Mouse (Mus musculus): Measurements from ENCODE around the gene Pkhd1.
"Not testable (repeated sequence)": the region's sequence is repeated elsewhere in the genome, so short reads cannot be mapped to it uniquely, and the experiment has no call there.

The Pkhd1 gene

DNA sequence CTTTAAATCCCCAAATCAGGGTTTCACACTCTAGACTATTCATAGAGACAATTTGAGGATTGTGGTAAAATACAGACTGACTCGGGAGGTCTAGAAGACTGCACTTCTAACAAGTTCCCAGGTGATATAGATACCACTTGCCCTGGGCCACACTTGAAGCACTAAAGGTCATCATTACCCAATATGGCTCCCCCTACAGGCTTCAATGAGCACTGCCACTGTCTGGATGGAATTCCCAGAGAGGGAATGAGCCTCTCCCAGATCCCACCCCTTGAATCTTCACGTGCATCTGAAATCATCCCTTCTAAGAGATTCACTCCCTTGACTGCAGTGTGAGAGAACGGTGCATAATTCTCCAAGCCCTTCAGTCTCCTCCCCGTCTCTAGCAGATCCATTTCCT lies 73.3 kb downstream of the Pkhd1 start:
- in situ Hi-C loops (cut with MboI; ENCODE audit: low pct_unique_long_range_greater_than_20kb in 1 of 2, low sequenced_read_pairs in 2 of 2, unreplicated experiment in 1 of 2), result no loop called here

DNA sequence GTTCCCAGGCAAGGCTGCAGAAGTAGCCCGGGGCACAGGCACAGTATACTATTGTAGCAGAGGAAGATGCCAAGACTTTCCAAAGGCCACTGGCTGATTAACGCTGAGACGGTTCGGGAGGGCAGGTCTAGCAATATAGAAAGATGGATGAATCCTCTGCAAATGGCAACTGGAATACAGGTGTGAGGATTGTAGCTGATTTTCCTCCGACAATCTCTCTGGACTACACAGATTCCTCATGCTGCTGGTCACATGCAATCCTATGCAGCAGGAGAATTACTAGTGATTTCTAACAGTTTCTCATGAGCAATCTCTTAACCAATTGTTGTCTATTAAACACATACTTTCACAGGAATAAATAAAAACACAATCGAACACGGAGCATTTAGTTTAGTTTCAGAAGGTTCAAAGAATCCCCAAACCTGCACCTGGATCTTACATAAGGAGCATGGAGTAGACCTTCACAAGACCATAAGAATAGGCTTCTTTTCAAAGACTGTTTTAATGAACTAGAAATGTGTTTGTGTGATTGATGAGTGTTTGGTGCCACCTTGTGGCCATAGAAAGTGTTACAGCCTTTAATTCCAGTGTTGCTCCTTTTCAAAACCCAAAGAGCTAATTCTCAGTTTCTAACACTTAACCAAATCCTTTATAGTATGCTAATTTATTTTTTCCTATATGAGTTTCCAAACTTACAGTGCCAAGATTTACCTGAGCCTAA lies 104.3 kb downstream of the Pkhd1 start:
- in situ Hi-C loops (cut with MboI; ENCODE audit: low pct_unique_long_range_greater_than_20kb in 1 of 2, low sequenced_read_pairs in 2 of 2, unreplicated experiment in 1 of 2), result loop anchor here (25.0 kb wide), 1 partner anchor 201 kb away; no protein-coding TSS in a partner anchor

DNA sequence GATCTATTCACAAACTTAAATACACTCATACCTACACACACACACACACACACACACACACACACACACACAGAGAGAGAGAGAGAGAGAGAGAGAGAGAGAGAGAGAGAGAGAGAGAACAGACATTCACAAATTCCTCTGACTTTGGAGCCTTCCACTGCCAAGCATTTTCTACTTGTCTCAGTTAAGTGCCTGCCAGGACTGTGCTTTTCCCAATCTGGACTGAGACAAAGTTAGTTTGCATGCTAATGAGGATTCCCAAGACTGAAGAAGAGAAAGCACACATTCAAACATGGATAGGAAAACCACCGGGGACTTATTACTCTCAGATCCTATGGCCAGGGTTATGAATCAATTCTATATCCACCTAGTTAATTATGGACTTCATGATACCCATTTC lies 118.9 kb downstream of the Pkhd1 start:
- in situ Hi-C loops (cut with MboI; ENCODE audit: low pct_unique_long_range_greater_than_20kb in 1 of 2, low sequenced_read_pairs in 2 of 2, unreplicated experiment in 1 of 2), result no loop called here

DNA sequence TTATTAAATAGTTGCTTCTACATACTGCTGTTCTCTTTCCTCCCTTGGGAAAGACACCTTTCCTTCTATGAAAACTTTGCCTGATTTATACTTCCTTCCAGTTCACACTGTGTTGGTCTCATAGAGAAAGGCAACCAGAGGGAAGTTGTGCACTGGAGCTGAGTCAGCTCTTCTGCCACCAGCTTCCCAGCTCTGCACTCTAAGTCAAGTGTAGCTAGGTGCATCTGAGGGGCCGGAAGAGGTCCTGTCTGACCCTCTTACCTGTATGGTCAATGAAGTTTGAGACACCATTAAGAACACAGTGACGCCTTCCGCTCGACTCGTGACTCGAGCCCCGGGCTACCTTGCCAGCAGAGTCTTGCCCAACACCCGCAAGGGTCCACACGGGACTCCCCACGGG lies 131.8 kb downstream of the Pkhd1 start:
- in situ Hi-C loops (cut with MboI; ENCODE audit: low pct_unique_long_range_greater_than_20kb in 1 of 2, low sequenced_read_pairs in 2 of 2, unreplicated experiment in 1 of 2), result no loop called here

DNA sequence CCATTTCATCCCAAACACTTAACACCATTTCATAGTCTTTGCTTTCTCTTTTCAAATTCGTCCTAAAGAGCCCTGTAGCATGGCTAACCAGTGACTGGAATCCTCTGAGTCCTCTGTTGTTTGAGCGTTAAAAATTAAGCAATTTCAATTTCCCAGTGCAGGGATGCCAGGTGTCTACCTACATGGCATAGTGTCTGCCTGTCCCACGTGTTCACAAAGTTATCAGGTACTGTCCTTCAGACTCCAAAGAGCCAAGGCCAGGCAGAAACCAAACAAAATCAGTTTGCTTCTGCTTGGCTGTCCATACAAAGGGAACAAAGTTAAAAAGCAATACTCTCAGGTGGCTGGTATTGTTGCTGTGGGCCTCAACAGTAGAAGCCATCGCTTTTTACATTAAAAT lies 136.0 kb downstream of the Pkhd1 start:
- in situ Hi-C loops (cut with MboI; ENCODE audit: low pct_unique_long_range_greater_than_20kb in 1 of 2, low sequenced_read_pairs in 2 of 2, unreplicated experiment in 1 of 2), result no loop called here

DNA sequence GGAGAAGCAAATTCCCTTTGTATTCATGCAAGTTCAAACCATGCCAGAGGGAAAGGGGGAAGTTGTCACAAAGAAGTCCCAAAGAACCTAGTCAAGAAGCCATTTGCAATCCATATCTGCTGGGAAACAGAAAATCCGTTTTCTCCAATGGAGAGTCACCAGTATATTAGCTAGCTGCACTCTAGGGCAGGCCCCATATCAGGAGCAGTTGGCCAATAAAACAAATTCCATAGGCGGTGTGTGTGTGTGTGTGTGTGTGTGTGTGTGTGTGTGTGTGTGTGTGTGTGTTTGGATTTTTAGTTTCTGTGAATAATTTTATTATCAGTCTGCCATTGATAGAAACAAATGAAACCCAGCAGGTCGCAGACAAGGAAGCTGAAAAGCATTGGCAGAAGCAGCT lies 139.2 kb downstream of the Pkhd1 start:
- in situ Hi-C loops (cut with MboI; ENCODE audit: low pct_unique_long_range_greater_than_20kb in 1 of 2, low sequenced_read_pairs in 2 of 2, unreplicated experiment in 1 of 2), result no loop called here

DNA sequence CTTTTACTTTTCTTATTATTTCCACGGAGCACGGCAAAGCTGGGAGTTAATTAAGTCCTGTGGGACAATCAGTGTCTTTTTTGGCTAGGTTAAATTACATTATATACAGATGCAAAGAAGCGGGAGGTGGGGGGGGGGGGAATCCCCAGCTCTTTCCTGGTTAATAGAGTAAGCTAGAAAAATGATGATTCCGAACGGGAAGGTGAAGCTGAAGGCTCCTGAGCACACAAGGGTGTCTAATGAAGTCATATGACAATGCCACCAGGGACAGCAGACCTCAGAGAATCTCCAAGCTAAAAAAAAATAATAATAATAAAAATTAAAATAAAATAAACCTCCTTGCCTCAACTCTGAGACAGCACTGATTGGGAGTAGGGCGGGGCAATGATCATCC lies 139.6 kb downstream of the Pkhd1 start:
- in situ Hi-C loops (cut with MboI; ENCODE audit: low pct_unique_long_range_greater_than_20kb in 1 of 2, low sequenced_read_pairs in 2 of 2, unreplicated experiment in 1 of 2), result no loop called here

DNA sequence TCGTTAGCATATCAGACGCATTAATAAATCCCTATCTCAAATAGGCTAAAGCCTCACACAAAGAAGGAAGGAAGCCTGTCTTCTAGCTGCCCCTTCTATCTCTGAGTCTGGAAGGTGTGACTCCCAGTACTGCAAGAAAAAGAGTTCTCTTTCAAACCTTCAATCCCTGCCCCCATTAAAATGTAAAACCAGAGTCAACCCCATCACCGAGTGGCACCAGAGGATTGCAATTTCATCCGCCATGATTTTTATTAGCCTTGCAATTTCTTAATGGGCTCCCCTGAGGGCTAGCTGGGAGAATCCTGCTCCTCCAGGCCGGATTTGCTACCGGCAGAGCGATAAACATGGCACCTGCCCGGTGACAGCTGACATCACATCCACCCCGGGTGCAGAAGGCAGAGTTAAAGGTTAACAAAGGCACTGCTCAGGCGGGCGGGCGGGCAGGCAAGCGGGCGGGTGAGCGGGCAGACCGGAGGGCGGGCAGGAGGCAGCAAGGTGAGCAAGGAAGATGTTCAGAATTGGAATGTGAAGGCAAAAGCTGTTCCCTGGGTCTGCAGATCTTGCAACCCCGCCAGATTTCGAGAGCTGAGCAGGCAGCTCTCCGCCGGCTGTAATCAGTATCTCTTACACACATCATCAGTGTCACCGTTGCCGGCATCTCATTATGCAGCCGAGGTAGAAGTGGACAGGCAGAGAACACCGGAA lies 140.2 kb downstream of the Pkhd1 start:
- in situ Hi-C loops (cut with MboI; ENCODE audit: low pct_unique_long_range_greater_than_20kb in 1 of 2, low sequenced_read_pairs in 2 of 2, unreplicated experiment in 1 of 2), result no loop called here

DNA sequence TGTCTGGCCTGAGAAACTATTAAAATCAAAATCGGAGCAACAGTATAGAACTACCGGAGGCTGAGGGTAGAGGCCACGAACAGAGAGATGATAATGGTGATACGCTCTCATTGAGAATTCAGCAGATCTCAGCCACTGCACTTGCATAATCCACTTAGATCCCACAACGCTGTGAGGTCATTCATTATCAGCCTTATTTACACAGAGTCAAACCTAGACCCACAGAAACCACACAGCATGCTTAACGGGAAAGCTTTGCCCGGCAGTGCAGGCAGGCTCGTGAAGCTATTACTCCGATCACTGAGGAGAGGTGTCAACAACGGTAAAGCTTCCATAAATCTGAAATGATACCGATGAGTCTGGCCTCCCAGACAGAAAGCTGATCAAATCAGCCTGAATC lies 147.1 kb downstream of the Pkhd1 start:
- in situ Hi-C loops (cut with MboI; ENCODE audit: low pct_unique_long_range_greater_than_20kb in 1 of 2, low sequenced_read_pairs in 2 of 2, unreplicated experiment in 1 of 2), result no loop called here

DNA sequence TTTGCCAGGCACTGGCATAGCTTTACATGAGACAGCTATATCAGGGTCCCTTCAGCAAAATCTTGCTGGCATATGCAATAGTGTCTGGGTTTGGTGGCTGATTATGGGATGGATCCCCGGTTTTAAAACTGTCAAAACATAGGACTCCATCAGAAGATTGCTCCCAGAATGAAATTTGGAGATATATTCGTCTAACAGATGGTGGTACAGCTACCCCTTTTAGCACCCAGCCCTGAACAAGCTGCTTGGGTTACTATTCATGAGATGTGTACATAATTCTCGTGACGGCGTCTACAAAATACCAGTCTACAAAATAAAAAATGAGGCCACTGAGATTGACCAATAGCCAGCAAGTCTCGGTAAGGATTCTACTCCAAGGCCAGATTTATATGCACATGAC lies 147.5 kb downstream of the Pkhd1 start:
- in situ Hi-C loops (cut with MboI; ENCODE audit: low pct_unique_long_range_greater_than_20kb in 1 of 2, low sequenced_read_pairs in 2 of 2, unreplicated experiment in 1 of 2), result no loop called here

DNA sequence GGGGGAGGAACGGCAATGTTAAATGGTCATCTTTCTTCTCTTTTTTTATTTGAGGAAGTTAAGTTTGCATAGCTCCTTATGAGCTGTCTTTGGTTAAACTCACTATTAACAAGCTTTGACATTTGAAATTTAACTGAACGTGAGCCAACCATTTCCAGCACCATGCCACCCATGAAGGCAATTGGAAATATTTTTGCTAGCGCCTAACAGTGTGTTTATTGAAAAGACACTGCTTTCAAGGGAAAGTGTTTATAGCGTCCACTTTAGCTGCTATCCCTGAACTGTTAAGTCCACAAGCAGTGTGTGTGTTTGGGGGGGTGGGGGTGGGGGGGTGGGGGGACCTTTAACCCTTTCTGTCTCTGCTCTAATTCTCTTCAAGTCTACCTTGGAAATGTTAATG lies 151.4 kb downstream of the Pkhd1 start:
- in situ Hi-C loops (cut with MboI; ENCODE audit: low pct_unique_long_range_greater_than_20kb in 1 of 2, low sequenced_read_pairs in 2 of 2, unreplicated experiment in 1 of 2), result no loop called here

DNA sequence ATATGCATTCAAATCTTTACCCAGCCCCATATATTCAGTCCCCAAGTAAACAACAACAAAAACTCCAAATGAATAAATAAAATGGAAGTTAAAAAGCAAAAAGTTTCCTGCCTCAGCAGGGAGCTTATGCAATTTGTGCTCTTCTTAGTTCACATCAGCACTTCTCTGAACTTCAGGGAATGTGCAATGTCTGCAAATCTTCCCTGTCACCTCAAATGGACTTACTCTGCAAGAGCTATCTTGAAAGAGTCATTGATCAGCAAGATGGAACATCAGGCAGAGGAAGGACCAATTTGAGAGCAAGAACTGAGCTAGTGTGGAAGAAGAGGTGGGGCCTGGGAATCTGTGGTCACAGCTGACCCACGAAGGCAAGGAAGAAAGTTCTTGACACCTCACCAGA lies 163.2 kb downstream of the Pkhd1 start:
- in situ Hi-C loops (cut with MboI; ENCODE audit: low pct_unique_long_range_greater_than_20kb in 1 of 2, low sequenced_read_pairs in 2 of 2, unreplicated experiment in 1 of 2), result no loop called here

DNA sequence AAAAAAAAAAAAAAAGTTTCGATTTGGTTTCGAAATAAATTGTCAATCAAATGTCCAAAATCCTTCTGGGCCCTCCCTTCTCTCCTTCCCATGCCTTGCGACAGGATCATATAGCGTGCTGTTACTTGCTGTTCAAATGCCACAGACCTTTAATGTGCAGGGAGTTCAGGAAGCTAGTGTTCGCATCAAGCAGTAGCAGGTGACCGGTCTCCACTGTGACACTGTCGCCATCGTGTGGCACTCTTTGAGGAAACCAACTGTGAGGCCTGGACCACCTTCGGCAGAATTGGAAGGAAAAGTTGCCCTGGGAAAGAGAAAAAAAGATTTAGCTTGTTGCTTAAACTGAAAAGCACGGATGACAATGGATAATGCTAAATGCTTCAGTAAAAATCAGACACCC lies 167.8 kb downstream of the Pkhd1 start:
- in situ Hi-C loops (cut with MboI; ENCODE audit: low pct_unique_long_range_greater_than_20kb in 1 of 2, low sequenced_read_pairs in 2 of 2, unreplicated experiment in 1 of 2), result no loop called here

DNA sequence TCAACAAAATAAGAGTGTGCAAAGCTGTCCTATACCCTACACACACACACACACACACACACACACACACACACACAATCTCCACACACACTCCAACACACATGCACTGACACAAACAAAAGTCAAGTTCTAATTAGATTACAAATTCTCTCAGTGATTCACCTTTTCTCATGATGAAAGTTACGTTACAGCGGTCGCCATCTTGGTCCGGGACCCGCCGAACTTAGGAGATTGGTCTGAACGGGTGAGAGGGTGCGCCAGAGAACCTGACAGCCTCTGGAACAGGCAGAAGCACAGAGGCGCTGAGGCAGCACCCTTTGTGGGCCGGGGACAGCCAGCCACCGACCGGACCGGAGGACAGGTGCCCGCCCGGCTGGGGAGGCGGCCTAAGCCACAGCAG lies 185.8 kb downstream of the Pkhd1 start:
- in situ Hi-C loops (cut with MboI; ENCODE audit: low pct_unique_long_range_greater_than_20kb in 1 of 2, low sequenced_read_pairs in 2 of 2, unreplicated experiment in 1 of 2), result not testable (repeated sequence)

DNA sequence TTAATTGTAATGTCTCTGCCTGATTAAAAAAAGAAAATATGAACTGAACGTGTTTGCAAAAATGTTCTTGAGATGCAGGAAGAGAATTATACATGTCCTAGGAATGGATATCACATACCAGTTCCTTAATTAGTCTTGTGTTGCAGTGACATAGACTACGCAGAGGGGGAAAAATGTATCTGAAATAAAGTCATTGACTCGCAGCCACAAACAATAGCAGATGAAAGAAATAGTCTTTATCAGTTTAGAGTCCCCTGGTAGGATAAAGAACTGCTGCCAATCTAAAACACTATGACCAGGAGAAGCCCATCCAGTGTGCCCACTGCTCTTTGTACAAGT lies 188.8 kb downstream of the Pkhd1 start:
- in situ Hi-C loops (cut with MboI; ENCODE audit: low pct_unique_long_range_greater_than_20kb in 1 of 2, low sequenced_read_pairs in 2 of 2, unreplicated experiment in 1 of 2), result no loop called here

DNA sequence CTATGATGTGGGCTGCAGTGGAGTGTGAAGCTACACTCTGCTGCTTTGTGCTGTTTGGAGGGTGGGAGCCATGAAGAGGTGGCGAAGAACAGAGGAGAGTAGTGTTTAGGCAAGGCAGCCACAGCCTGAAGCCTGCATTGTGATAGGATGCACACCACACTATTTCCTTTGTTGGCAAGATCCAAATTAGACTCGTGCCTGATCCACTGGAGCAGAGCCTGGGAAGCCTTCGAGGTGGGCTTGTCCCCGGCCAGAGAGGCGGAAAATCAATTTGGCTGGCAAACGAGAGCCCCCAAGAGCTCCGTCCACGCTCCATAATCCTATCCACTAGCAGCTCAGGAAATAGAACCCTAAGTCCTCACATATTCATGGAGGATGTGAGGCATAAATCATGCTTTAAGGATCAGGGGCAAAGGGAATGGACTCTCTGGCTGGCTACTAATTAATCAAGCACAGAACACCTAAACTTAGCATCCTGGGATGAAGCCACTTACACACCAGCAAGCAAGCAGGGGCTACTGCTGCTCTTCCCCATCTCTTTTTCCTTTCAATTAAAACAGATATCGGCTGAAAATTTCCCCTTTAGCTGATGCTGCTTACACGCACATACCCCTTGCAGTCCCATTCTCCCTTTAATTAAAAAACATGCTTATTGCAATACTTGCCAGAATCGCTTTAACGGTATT lies 189.4 kb downstream of the Pkhd1 start:
- in situ Hi-C loops (cut with MboI; ENCODE audit: low pct_unique_long_range_greater_than_20kb in 1 of 2, low sequenced_read_pairs in 2 of 2, unreplicated experiment in 1 of 2), result no loop called here

DNA sequence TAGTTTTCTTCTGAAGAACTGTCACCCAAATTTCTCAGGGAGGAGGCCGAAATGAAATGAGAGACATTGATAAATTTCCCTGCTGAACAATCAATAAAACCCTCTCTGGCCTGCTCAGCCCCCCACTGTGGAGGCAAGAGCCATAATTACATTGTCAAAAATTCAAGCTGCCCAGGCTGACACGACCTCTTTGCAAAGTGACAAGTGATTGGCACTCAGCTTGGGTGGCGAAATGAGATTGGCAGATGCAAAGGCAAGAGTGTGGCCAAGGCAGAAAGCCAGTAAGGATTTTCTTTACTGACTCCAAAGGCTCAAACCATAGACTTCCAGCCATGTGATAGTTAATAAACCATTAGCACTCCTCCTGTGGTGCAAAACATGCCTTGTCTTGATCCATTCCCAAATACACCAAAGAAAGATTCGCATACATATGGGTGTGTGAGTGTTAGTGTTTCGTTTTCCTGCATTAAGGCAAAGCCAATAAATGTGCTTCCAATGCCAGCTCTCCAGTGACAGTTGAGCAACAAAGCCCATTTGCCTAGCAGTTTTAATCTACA lies 208.4 kb downstream of the Pkhd1 start:
- in situ Hi-C loops (cut with MboI; ENCODE audit: low pct_unique_long_range_greater_than_20kb in 1 of 2, low sequenced_read_pairs in 2 of 2, unreplicated experiment in 1 of 2), result no loop called here

DNA sequence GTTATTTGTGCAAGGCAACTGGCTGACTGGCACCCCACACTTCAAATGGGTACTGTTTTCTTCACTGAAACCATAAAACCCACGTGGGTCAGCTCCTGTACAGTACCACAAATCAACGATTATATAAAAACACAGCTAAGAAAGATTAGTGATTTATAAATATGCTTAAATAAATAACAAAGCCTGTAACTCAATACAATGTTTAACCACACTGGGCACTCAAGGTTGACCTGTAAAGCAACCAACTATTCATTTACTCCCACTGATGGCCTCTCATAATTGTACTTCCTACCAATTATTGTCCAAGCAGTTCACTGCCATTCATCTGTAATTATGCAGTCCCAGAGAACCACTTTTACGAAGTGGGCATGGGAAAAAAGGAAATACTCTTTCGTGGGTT lies 219.5 kb downstream of the Pkhd1 start:
- in situ Hi-C loops (cut with MboI; ENCODE audit: low pct_unique_long_range_greater_than_20kb in 1 of 2, low sequenced_read_pairs in 2 of 2, unreplicated experiment in 1 of 2), result no loop called here

DNA sequence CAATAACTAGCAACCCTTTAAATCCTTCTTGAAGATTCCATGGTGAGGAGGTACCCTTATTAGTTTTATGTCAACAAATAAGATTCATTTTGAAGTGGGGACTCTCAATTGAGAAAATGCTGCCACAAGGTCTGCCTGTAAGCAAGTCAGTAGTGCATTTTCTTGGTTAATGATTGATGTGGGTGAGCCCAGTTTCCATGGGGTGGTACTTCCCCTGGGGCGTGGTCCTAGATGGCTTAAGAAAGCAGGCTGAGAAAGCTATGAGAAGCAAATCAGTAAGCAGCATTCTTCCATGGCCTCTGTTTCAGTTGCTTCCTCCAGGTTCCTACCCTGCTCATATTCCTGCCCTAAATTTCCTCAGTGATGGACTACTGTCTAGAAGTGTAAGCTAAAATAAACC lies 253.4 kb downstream of the Pkhd1 start:
- in situ Hi-C loops (cut with MboI; ENCODE audit: low pct_unique_long_range_greater_than_20kb in 1 of 2, low sequenced_read_pairs in 2 of 2, unreplicated experiment in 1 of 2), result no loop called here

DNA sequence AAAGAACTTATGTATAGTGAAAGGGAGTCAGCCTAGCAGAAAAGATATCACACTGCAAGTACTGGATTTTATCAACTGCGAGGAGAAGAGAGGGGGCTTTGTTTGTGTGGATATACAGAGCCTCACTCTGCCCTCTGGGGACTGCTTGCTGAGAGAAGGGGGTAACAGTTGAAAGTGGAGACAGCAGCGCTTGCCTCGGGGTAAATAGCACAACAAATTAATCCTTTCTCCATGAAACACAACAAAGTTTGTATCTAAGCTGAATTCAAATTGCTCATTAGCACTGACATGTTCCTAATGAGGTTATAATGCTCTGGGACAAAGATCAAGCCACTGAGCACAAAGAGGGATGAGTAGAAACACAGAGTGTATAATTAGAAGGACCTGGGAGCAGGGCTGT lies 273.2 kb downstream of the Pkhd1 start:
- in situ Hi-C loops (cut with MboI; ENCODE audit: low pct_unique_long_range_greater_than_20kb in 1 of 2, low sequenced_read_pairs in 2 of 2, unreplicated experiment in 1 of 2), result no loop called here

Data from mouse embryonic stem cell (cell line).